Mouse (Mus musculus) ES-E14 (cell line): ENCODE data around the gene Ergic1. TPM values are rescaled to one million over a fixed set of nuclear protein-coding genes. Genes with fewer than 3 reads are reported as not detected.

Experiments
- DNase-seq: peaks from one replicate; pipeline ENCODE4 v3.0.0-alpha.2; 2013; ENCODE audit warnings: low read depth, low spot score
- H3K27ac ChIP-seq: 2 replicates; pipeline ENCODE4 v1.5.1; 2012; ENCODE audit warnings: low read depth, mild to moderate bottlenecking, low read length, moderate library complexity, mixed read lengths; ENCODE audit not compliant: poor library complexity, insufficient read depth, severe bottlenecking
- H3K36me3 ChIP-seq: 2 replicates; pipeline ENCODE4 v1.6.1; 2012; ENCODE audit warnings: mild to moderate bottlenecking, low read length, moderate library complexity, mixed read lengths; ENCODE audit not compliant: control insufficient read depth, poor library complexity, insufficient read depth, severe bottlenecking
- H3K4me1 ChIP-seq, 2 experiments: fragments of 150-350 bp in 1 of 2; sonication (generic) in 1 of 2; 2 replicates each; pipeline ENCODE4 v1.6.1; 2012; ENCODE audit warnings: low read length in 2 of 2, mild to moderate bottlenecking in 1 of 2, mixed read lengths in 1 of 2; ENCODE audit not compliant: control insufficient read depth in 2 of 2, insufficient read depth in 2 of 2, poor library complexity in 1 of 2
- H3K4me3 ChIP-seq, 2 experiments: fragments of 150-350 bp in 1 of 2; sonication (generic) in 1 of 2; 2 replicates each; pipeline ENCODE4 v1.5.1; 2012; ENCODE audit warnings: low read length in 2 of 2, low read depth in 1 of 2, mild to moderate bottlenecking in 1 of 2, mixed read lengths in 1 of 2; ENCODE audit not compliant: insufficient read depth in 1 of 2, poor library complexity in 1 of 2, severe bottlenecking in 1 of 2
- H3K9ac ChIP-seq: 2 replicates; pipeline ENCODE4 v1.6.1; 2012; ENCODE audit warnings: low read depth, mild to moderate bottlenecking, low read length, mixed read lengths; ENCODE audit not compliant: poor library complexity, insufficient read depth, severe bottlenecking
- H3K9me3 ChIP-seq: fragments of 150-350 bp; sonication (generic); 2 replicates; pipeline ENCODE4 v1.6.1; 2012; ENCODE audit warnings: low read depth, mild to moderate bottlenecking, low read length; ENCODE audit not compliant: control insufficient read depth, insufficient read depth
- CHD2 ChIP-seq: IDR thresholded peaks from 2 replicates; pipeline ENCODE4 v1.6.1; 2014; ENCODE audit warnings: mild to moderate bottlenecking, low read depth, low read length, inconsistent platforms
- HCFC1 ChIP-seq: IDR thresholded peaks from 2 replicates; pipeline ENCODE4 v1.6.1; 2012; ENCODE audit warnings: low read length, inconsistent platforms, borderline replicate concordance; ENCODE audit not compliant: insufficient read depth
- MAFK ChIP-seq: IDR thresholded peaks from 2 replicates; pipeline ENCODE4 v1.6.1; 2014; ENCODE audit warnings: mild to moderate bottlenecking, low read depth, low read length, inconsistent platforms; ENCODE audit not compliant: insufficient read depth
- ZC3H11A ChIP-seq: IDR thresholded peaks from 2 replicates; pipeline ENCODE4 v1.6.1; 2012; ENCODE audit warnings: low read depth, mild to moderate bottlenecking, inconsistent platforms, low read length, borderline replicate concordance
- ZNF384 ChIP-seq: IDR thresholded peaks from 2 replicates; pipeline ENCODE4 v1.6.1; 2012; ENCODE audit warnings: low read depth, low read length, inconsistent platforms
- in situ Hi-C, 2 experiments: fragments of 600-800 bp; cut with MboI; formaldehyde crosslinking; loops; one replicate each; pipeline ENCODE4 v1.15.1; 2025; ENCODE audit warnings: low sequenced_read_pairs in 2 of 2, inconsistent platforms in 1 of 2; ENCODE audit not compliant: unreplicated experiment in 2 of 2
- total RNA-seq: library from RNA; depleted of rRNA; stranded (reverse); fragments of 300-350 nt; gene quantifications from 2 replicates; pipeline ENCODE4 v1.2.3, GENCODE M21; 2012

Ergic1 gene
- total RNA-seq, 1 experiment: 97.5 TPM

DNA sequence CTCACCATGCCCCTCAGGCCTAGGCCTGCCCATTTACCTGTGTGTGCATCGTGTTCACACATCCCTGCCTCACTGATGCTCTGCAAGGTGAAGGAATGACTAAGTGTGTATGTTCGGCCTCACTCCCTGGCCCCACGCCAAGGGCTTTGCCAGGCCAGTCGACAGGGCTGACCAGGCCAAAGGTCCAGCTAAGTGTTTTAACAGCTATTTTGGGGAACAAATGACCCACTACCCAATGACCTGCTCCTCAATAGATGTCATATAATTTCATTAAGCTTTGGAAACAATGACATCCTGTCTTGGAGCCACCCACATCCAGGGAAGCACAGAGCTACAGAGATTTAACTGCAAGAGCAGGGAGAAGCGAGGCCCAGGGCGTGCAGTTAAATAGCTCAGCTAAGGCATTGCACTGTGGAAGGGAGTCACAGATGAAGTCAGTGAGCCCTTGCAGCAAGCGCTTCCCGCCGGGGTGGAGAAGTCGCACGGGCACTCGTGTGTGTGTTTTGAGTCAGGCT, 41.1 kb downstream of the Ergic1 start:
- H3K9ac ChIP-seq: 0 out of 2 replicates have a peak overlapping the region, but pooled peaks have one; percentile 1
- H3K4me1 ChIP-seq: peaks cover 14 to 31% of the 10 kb centered on the region in 2 experiments
- H3K36me3 ChIP-seq: no peaks in the 10 kb centered on the region
- in situ Hi-C loops: no loop called here
- TF ChIP-seq ZC3H11A: no peak
- TF ChIP-seq ZNF384: no peak
- no peak for TF ChIP-seq CHD2
- TF ChIP-seq MAFK: no peak
- no peak for TF ChIP-seq HCFC1
- DNase-seq: no peak
- no peak overlapping the region for H3K4me3 ChIP-seq
- no peaks in the 10 kb centered on the region for H3K9me3 ChIP-seq
- H3K27ac ChIP-seq: no peak overlapping the region

DNA sequence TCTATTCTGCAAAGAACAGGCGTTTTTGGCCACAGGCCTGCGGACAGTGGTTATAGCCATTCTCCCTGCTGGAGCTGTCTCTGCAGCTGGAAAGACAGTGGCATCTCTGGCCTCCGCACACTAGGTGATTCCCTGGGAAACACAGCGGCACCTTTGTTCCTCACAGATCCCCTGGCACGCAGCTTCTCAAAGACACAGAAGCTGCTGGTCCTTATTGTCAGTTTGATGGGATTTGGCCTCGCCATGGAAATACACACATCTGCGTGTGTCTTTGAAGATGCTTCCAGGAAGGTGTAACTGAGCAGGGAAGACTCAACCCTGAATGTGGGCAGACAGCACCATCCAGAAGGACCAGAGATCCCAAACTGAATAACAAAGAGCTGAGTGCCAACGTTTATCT, 42.0 kb downstream of the Ergic1 start:
- H3K4me1 ChIP-seq: peaks cover 12 to 31% of the 10 kb centered on the region in 2 experiments
- no peak for DNase-seq
- H3K27ac ChIP-seq: no peak overlapping the region
- in situ Hi-C loops: no loop called here
- H3K4me3 ChIP-seq: no peak overlapping the region
- TF ChIP-seq ZC3H11A: no peak
- no peak for TF ChIP-seq MAFK
- TF ChIP-seq CHD2: no peak
- no peak for TF ChIP-seq HCFC1
- TF ChIP-seq ZNF384: no peak
- no peaks in the 10 kb centered on the region for H3K36me3 ChIP-seq
- H3K9me3 ChIP-seq: no peaks in the 10 kb centered on the region
- no peak overlapping the region for H3K9ac ChIP-seq

GRCm38 (mm10) chr17:26605636-26606035, 44.3 kb downstream of the Ergic1 start:
- DNase-seq: no peak
- TF ChIP-seq ZNF384 (no peak), HCFC1 (no peak), MAFK (no peak), ZC3H11A (no peak), CHD2 (no peak)

DNA sequence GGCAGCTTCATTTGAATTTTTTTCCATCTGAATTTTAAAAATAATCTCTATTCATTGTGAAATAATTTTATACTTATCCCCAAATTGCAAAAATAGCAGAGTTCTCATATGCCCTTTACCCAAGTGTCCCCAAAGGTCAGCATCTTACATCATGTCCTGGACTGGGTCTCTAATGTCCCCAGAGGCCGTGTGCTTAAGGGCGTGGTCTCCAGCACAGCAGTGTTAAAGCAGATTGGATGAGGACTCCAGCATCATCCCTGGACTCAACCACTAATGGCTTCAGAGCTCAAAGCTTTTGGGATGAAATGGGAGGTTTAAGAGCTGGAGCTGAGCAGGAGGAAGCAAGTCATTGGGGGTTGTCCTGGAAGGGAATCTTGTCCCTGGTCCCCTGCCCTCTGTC, 45.2 kb downstream of the Ergic1 start:
- no peak overlapping the region for H3K27ac ChIP-seq
- TF ChIP-seq MAFK (no peak), CHD2 (no peak), ZC3H11A (no peak), HCFC1 (no peak), ZNF384 (no peak)
- no peak overlapping the region for H3K4me3 ChIP-seq
- in situ Hi-C loops: no loop called here
- H3K9ac ChIP-seq: no peak overlapping the region
- no peaks in the 10 kb centered on the region for H3K36me3 ChIP-seq
- DNase-seq: no peak
- H3K4me1 ChIP-seq: peaks cover 5 to 28% of the 10 kb centered on the region in 2 experiments; a peak in 3 of 4 replicates
- no peaks in the 10 kb centered on the region for H3K9me3 ChIP-seq

More at GRCm38 (mm10) chr17:26605636-26606035, 44.3 kb downstream of the Ergic1 start:
- Histone ChIP-seq H3K27ac (no peak overlapping the region), H3K9ac (no peak overlapping the region), H3K4me1 (peaks cover 12 to 33% of the 10 kb centered on the region in 2 experiments), H3K4me3 (no peak overlapping the region), H3K9me3 (no peaks in the 10 kb centered on the region), H3K36me3 (no peaks in the 10 kb centered on the region)
- in situ Hi-C loops: no loop called here

GRCm38 (mm10) chr17:26608348-26608747, 47.1 kb downstream of the Ergic1 start:
- Histone ChIP-seq H3K4me3 (no peak overlapping the region), H3K27ac (no peak overlapping the region), H3K9me3 (no peaks in the 10 kb centered on the region), H3K4me1 (peaks cover 0 to 12% of the 10 kb centered on the region in 2 experiments; a peak in 1 of 4 replicates), H3K36me3 (no peaks in the 10 kb centered on the region), H3K9ac (no peak overlapping the region)
- no peak for TF ChIP-seq HCFC1
- no peak for TF ChIP-seq ZNF384
- no peak for TF ChIP-seq MAFK
- TF ChIP-seq ZC3H11A: no peak
- no peak for TF ChIP-seq CHD2
- DNase-seq: no peak
- in situ Hi-C loops: no loop called here
